Comparison of ENCODE assay signal across 8 mouse cellular contexts in genomic region chr17:29549543-29550428, GRCm38 (mm10). TPM values are rescaled to one million over a fixed set of nuclear protein-coding genes. Genes with fewer than 3 reads are reported as not detected.
DNase-seq lines count a peak whose midpoint lies in the region; ATAC-seq and TF ChIP-seq lines count a peak whose summit lies in the region.

Gene Gm17657, minus strand, starts transcription at chr17:29549638.
Gene Tbc1d22b, plus strand, starts transcription at chr17:29549785.

- H3K9ac ChIP-seq in hindbrain, embryonic 15.5 days = peak within 1 kb of the TSS; percentile 82

- no peaks in the 10 kb centered on the region for H3K36me3 ChIP-seq in hindbrain, embryonic 15.5 days

- no peak for TF ChIP-seq CTCF in Patski (IDR thresholded peaks at IDR 0.05)

- peak; percentile 35 for DNase-seq in Patski (ENCODE audit: low read depth, low spot score)
- peak; percentile 97 for DNase-seq in cerebellum, postnatal 14 days
- peak; percentile 80 to 89 for DNase-seq in frontal cortex, postnatal 25 days (ENCODE audit: low spot score in 2 of 2)
- DNase-seq in left cerebral cortex, adult 11 months (ENCODE audit: low spot score) = peak; percentile 93
- peak; percentile 95 to 96 for DNase-seq in lung, postnatal 4 days
- peak; percentile 83 for DNase-seq in retina, postnatal 7 days (ENCODE audit: low read depth, low spot score)
- peak; percentile 86 for DNase-seq in urinary bladder, adult 2 months (ENCODE audit: low spot score)

- no peaks in the 10 kb centered on the region for H3K9me3 ChIP-seq in hindbrain, embryonic 15.5 days

- H3K4me1 ChIP-seq in hindbrain, embryonic 15.5 days (replicated peaks) = peaks cover 21% of the 10 kb centered on the region

- CTCF ChIA-PET in Patski (lab: Charles Lee) = no interaction called here

- under 1% methylated on average over 44 of the region's 44 CpGs for WGBS in hindbrain, embryonic 15.5 days

- peak within 1 kb of the TSS; percentile 44 for H3K27ac ChIP-seq in hindbrain, embryonic 15.5 days (replicated peaks)

- peak within 1 kb of the TSS; percentile 71 for H3K4me3 ChIP-seq in hindbrain, embryonic 15.5 days

- no peaks in the 10 kb centered on the region for H3K27me3 ChIP-seq in Patski
- H3K27me3 ChIP-seq in hindbrain, embryonic 15.5 days = no peaks in the 10 kb centered on the region

- in situ Hi-C loops in Patski (cut with MboI; ENCODE audit: low pct_unique_long_range_greater_than_20kb) = no loop called here

- POLR2A ChIA-PET in Patski (lab: Charles Lee) = no interaction called here

- H3K4me2 ChIP-seq in hindbrain, embryonic 15.5 days = peak within 1 kb of the TSS; percentile 85

- ATAC-seq in Patski = peak; percentile 87
- peak; percentile 98 for ATAC-seq in hindbrain, embryonic 15.5 days (ENCODE audit: low FRiP score, low read depth)

RNA-seq across cellular contexts. Expression of gene Gm17657, which starts in this region (rescaled TPM):
- polyA plus RNA-seq in Patski (2021) = not detected
- 0.17 TPM in 1 of 2 replicates, not detected in the other for polyA plus RNA-seq in hindbrain, embryonic 15.5 days (2015; fragmentation: Nextera tagmentation; extraction: Ambion mirVana)
- polyA plus RNA-seq in urinary bladder, adult 2 months (2012; rRNA removed) = not detected in 2 replicates

RNA-seq across cellular contexts. Expression of gene Tbc1d22b, which starts in this region (rescaled TPM):
- 21.9 TPM for polyA plus RNA-seq in Patski (2021)
- 26.3 and 32.6 TPM in 2 replicates for polyA plus RNA-seq in hindbrain, embryonic 15.5 days (2015; fragmentation: Nextera tagmentation; extraction: Ambion mirVana)
- polyA plus RNA-seq in urinary bladder, adult 2 months (2012; rRNA removed) = 13.5 and 14.1 TPM in 2 replicates

Comparison
In these comparisons a context has a peak if more than half of its experiments do, and no peak if none do; other contexts are left out.
1. Peak in every context shown above with its lines: DNase-seq, ATAC-seq, H3K4me3 ChIP-seq and H3K27ac ChIP-seq.
2. DNase-seq: peak in every context shown above with its lines; median percentile 97 in cerebellum, postnatal 14 days; 96 in lung, postnatal 4 days; 93 in left cerebral cortex, adult 11 months; 86 in urinary bladder, adult 2 months; 84 in frontal cortex, postnatal 25 days; 83 in retina, postnatal 7 days; 35 in Patski.